Mouse (Mus musculus): ENCODE results near the gene Serpina1f. TPM values are rescaled to one million over a fixed set of nuclear protein-coding genes. Genes with fewer than 3 reads are reported as not detected.
"Not testable (repeated sequence)": the region's sequence is repeated elsewhere in the genome, so short reads cannot be mapped to it uniquely, and the experiment has no call there.

Gene Serpina1f
- total RNA-seq, 1 experiment from 2014 or later, result not detected

DNA sequence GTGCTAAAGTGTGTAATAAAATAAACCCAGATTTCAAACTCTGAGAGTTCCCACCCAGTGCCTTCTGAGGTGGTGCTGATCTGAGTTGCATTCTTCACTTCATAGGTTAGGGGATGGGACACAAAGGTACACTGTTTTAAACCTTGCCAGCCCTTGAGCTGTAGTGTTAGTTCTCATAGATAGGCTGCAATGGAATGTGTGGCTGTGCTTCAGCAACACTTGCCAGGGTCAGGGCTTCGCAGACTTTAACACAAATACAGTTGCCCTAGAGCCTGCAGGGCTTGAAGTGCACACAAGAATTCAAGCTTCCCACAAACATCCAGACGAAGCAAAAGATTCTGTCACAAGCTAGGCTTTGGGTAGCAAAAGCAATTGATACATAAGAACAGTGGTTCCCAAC is 24.4 kb downstream of the Serpina1f start:
- no peak for ATAC-seq (replicated peaks; ENCODE audit: insufficient number of reproducible peaks, low FRiP score, low TSS enrichment, poor library complexity, severe bottlenecking)

GRCm38 (mm10) chr12:103670344-103670743 is 25.0 kb downstream of the Serpina1f start:
- ATAC-seq (replicated peaks; ENCODE audit: insufficient number of reproducible peaks, low FRiP score, low TSS enrichment, poor library complexity, severe bottlenecking), result no peak

GRCm38 (mm10) chr12:103665286-103665685 is 30.0 kb downstream of the Serpina1f start:
- no peak for ATAC-seq (replicated peaks; ENCODE audit: insufficient number of reproducible peaks, low FRiP score, low TSS enrichment, poor library complexity, severe bottlenecking)

DNA sequence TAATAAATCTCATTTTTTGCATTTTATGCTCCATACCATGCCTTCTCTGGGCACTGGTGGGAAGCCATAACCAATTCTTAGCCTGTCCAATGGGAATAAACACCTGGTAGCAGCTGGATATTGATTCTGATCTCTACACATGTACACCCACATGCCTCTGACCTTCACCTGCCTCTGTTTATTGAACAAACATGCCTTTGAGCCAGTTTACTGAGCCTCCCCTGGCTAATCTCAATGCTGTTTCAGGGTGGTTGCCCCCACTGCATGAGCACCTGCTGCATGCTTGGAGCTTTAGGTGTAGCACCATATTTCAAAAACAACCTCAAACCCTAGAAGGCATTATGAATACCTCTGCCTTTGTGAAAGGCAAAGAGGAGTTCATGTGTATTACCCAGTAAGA is 33.3 kb downstream of the Serpina1f start:
- not testable (repeated sequence) for ATAC-seq (replicated peaks; ENCODE audit: insufficient number of reproducible peaks, low FRiP score, low TSS enrichment, poor library complexity, severe bottlenecking)

- ATAC-seq (replicated peaks; ENCODE audit: insufficient number of reproducible peaks, low FRiP score, low TSS enrichment, poor library complexity, severe bottlenecking), result no peak
Observed at GRCm38 (mm10) chr12:103660076-103660475, 35.3 kb downstream of the Serpina1f start.

- ATAC-seq (replicated peaks; ENCODE audit: insufficient number of reproducible peaks, low FRiP score, low TSS enrichment, poor library complexity, severe bottlenecking), result no peak
Observed at GRCm38 (mm10) chr12:103659171-103659570, 36.2 kb downstream of the Serpina1f start.

DNA sequence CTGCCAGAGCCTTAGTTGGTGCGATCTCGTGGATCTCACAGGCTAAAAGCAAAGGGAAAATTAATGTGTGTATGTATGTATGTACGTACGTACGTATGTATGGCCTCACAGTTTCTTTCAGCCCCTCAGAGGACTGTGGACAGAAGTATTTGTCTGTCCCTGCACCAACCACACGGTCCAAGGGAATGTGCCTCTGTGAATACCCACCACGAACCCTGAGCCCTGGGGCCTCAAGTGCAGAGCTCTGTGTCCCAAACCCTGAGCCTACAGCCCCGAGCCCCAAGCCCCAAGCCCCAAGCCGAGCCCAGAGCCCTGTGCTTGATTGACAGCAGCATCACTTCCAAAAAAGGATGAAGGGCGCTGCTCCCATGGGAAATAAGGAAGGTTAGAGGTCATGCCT is 37.3 kb downstream of the Serpina1f start:
- ATAC-seq (replicated peaks; ENCODE audit: insufficient number of reproducible peaks, low FRiP score, low TSS enrichment, poor library complexity, severe bottlenecking), result no peak

- ATAC-seq (replicated peaks; ENCODE audit: insufficient number of reproducible peaks, low FRiP score, low TSS enrichment, poor library complexity, severe bottlenecking), result no peak
Observed at GRCm38 (mm10) chr12:103656848-103657626, 38.3 kb downstream of the Serpina1f start, which contains the start of gene Serpina6. TSS of gene Serpina6 (minus strand) at chr12:103657212.

GRCm38 (mm10) chr12:103655123-103656044 is 39.9 kb downstream of the Serpina1f start:
- ATAC-seq (replicated peaks; ENCODE audit: insufficient number of reproducible peaks, low FRiP score, low TSS enrichment, poor library complexity, severe bottlenecking), result no peak

GRCm38 (mm10) chr12:103653836-103654235 is 41.5 kb downstream of the Serpina1f start:
- no peak for ATAC-seq (replicated peaks; ENCODE audit: insufficient number of reproducible peaks, low FRiP score, low TSS enrichment, poor library complexity, severe bottlenecking)

- no peak for ATAC-seq (replicated peaks; ENCODE audit: insufficient number of reproducible peaks, low FRiP score, low TSS enrichment, poor library complexity, severe bottlenecking)
Observed at GRCm38 (mm10) chr12:103646314-103646713, 49.0 kb downstream of the Serpina1f start.

- ATAC-seq (replicated peaks; ENCODE audit: insufficient number of reproducible peaks, low FRiP score, low TSS enrichment, poor library complexity, severe bottlenecking), result no peak
Observed at GRCm38 (mm10) chr12:103644601-103645000, 50.7 kb downstream of the Serpina1f start.

DNA sequence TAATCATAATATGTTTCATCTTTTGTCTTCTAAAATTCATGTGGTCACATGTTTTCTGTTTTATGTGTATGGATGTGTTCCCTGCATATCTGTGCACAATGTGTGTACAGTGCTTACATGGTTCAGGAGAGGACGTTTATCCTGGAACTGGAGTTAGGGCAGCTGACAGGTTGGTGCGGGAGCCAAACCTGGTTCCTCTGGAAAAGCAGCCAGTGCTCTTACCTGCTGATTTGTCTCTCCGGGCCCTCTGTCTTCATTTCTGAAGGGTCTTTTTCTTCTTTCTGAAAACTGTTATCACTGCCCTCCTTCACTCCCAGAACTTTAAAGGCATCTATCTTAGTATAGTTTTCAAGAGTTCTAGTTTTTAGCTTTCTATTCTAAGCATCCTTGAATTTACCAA is 51.5 kb downstream of the Serpina1f start:
- ATAC-seq (replicated peaks; ENCODE audit: insufficient number of reproducible peaks, low FRiP score, low TSS enrichment, poor library complexity, severe bottlenecking), result no peak

GRCm38 (mm10) chr12:103643336-103643735 is 52.0 kb downstream of the Serpina1f start:
- no peak for ATAC-seq (replicated peaks; ENCODE audit: insufficient number of reproducible peaks, low FRiP score, low TSS enrichment, poor library complexity, severe bottlenecking)

Other genes with a start within 250 kb of the Serpina1f start
- 3.0 TPM in 1 of 3 replicates, not detected in the others for gene Ifi27l2b, start 238.3 kb downstream of the Serpina1f start, total RNA-seq (2017)
- 0.29 to 0.75 TPM (median 0.39 TPM) in 3 replicates for gene Ppp4r4, start 163.2 kb downstream of the Serpina1f start, total RNA-seq (2017)
- gene Serpina10, start 64.1 kb downstream of the Serpina1f start, total RNA-seq (2017), result not detected in 3 replicates
- not detected in 3 replicates for gene Serpina6, start 38.3 kb downstream of the Serpina1f start, total RNA-seq (2017)
- not detected in 3 replicates for gene Serpina16, start 19.4 kb downstream of the Serpina1f start, total RNA-seq (2017)
- not detected in 3 replicates for gene Serpina1d, start 78.1 kb upstream of the Serpina1f start, total RNA-seq (2017)
- gene Serpina1b, start 134.8 kb upstream of the Serpina1f start, total RNA-seq (2017), result not detected in 3 replicates
- not detected in 3 replicates for gene Serpina1a, start 168.0 kb upstream of the Serpina1f start, total RNA-seq (2017)
- gene Serpina1c, start 209.4 kb upstream of the Serpina1f start, total RNA-seq (2017), result not detected in 3 replicates

Data from monocyte, adult 5-6 weeks (primary cell).